Mouse (Mus musculus) liver, adult 2 months (tissue): Measurements from ENCODE around the gene Ptcd1.
"Not testable (repeated sequence)": the region's sequence is repeated elsewhere in the genome, so short reads cannot be mapped to it uniquely, and the experiment has no call there.

Experiments used
- CTCF ChIP-seq: fragments of 200-500 bp; IDR thresholded peaks from 2 replicates; pipeline ENCODE4 v1.5.1; 2011; ENCODE audit warnings: low read depth, low read length, control low read depth
- POLR2A ChIP-seq: fragments of 200-500 bp; IDR thresholded peaks from 2 replicates; pipeline ENCODE4 v1.6.1; 2011; ENCODE audit warnings: low read length, control low read depth; ENCODE audit not compliant: insufficient read depth; ENCODE audit errors: extremely low read depth

GRCm38 (mm10) chr5:145101451-145101850, 65.5 kb downstream of the Ptcd1 start:
- TF ChIP-seq CTCF, POLR2A: not testable (repeated sequence)
